Mouse (Mus musculus) Muller cell, postnatal 12 days (primary cell): Measurements from ENCODE around the gene Fam19a4.
A peak's percentile ranks its signal among the peaks of the same experiment; 100 is the strongest.

ENCODE experiments used
- DNase-seq: peaks from one replicate; pipeline ENCODE4 v3.0.0-alpha.2; 2015; ENCODE audit errors: inconsistent ontology term

Gene Fam19a4

DNA sequence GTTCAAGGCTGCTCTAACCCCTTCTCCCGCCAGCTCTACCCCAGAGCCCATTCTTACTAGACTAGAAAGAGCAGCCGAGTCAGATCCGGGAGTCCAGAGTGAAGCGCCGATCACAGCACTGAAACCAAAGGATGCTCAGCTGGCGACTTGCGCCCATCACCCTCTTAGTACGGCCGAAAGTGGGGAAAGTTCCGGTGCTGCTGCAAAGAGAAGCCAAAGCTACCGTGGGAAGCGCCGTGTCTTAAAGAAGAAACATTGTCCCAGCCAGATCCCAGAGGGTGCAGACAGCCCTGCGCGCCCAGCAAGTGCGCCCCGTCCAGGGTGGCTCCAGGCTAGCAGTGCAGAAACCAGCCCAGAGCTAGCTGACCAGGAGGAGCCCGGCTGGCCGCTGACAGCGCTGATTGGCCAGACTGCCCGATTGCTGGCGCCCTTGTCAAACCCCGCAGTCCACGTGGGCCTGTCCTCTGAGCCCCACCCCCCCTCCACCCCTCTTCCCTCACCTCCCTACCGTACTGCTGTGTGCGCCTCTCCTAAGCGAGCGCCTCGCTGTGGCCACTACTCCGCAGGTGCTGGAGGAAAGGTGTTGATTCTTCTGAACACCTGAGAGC, at the start of gene Fam19a4:
Gene Fam19a4, minus strand, starts transcription at position 340 of the 608 bp plus-strand sequence.
- peak; percentile 84 for DNase-seq

DNA sequence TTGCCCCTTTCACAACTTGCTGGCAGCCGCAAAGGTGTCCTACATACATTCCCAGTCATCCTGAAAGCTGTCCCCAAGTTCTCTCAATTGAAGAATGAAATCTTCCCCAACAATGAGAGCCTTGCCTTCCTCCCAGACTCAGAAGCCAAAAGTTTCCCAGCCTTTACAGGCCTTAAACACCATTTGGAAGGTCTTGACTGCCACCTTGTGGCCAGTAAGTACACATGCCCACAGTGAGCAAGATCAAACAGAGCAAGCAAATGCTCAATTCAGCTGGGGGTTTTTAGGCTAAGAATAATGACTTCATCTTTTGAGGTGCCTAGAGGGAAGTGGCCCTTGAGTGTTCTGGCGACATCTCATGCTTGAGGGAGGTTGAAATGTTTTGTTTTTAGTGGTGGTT, 46.6 kb upstream of the Fam19a4 start:
- DNase-seq: peak; percentile 53

DNA sequence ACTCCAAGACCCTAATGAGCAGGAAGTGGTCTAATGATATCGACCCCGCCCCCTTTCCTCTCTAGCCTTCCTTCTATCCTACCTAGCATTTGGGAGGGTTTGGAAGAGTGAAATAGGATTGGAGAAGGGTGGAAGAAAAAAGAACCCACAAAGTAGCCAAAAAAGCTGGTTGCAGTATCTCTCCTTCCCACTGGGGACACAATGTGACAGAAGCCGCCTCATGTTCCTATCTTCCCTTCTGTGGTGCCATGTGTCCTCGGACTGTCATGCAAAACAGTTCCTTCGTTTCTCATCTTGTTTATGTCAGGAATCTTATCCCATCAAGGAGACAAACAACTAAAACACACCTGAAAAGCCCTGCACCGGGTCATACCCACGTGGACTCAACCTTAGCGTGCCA, 45.9 kb upstream of the Fam19a4 start:
- DNase-seq: no peak

DNA sequence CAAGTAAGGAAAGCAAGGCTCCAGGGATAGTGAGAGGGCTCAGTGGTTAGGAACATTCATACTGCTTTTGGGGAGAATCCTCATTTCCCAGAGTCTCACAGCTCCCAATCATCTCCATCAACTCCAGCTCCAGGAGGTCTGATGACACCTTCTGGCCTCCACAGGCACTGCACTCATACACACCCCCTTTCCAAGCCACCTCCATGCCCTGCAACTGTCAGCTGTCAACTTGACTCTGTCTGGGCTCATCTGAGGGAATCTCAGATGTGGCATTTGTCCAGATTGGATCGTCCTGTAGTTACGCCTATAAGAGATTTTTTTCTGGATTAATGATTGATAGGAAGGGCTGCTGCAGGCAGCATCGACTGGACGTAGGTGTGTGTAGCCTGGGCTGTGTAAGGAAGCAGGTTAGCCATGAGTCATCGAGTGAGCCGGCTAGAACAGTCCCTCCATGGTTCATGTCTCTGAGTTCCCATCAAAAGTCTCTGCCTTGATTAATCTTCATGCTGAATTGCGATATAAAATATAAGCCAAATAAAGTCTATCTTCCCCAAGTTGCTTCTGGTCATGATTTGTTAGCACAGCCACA, 44.1 kb upstream of the Fam19a4 start:
- no peak for DNase-seq

DNA sequence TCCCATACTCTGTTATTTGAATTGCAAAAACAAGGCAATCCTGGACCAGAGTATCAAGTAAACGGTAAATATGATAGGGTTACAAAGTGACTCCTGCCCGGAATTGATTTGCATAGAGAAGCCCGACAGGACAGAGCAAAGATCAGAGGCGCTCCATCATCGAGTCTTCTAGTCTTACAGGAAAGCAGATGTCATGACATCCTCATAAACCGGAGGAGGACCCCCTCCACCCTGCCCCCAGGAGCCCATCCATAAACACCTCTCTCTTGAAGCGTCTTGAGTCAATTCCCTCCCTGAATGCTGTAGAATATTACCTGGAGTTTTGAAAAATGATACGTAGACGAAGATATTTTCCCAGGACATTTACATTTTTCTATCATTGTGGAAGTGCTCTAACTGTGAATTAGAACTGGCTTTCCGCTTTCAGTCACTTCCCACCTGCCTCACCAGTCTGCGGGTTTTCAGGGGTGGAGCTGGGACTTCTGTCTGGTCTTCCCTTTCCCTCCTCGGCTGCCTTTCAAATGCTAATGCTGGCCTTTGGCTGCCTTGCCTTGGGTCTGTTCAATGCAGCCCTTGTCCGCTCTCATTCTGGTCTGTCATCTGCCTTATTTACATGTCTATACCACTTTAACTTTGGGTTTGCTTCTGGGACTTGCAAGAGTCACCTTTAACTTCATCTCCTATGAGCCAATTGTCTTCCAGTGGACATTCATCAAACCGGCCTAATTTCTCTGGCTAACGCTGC, 41.9 kb upstream of the Fam19a4 start:
- no peak for DNase-seq

DNA sequence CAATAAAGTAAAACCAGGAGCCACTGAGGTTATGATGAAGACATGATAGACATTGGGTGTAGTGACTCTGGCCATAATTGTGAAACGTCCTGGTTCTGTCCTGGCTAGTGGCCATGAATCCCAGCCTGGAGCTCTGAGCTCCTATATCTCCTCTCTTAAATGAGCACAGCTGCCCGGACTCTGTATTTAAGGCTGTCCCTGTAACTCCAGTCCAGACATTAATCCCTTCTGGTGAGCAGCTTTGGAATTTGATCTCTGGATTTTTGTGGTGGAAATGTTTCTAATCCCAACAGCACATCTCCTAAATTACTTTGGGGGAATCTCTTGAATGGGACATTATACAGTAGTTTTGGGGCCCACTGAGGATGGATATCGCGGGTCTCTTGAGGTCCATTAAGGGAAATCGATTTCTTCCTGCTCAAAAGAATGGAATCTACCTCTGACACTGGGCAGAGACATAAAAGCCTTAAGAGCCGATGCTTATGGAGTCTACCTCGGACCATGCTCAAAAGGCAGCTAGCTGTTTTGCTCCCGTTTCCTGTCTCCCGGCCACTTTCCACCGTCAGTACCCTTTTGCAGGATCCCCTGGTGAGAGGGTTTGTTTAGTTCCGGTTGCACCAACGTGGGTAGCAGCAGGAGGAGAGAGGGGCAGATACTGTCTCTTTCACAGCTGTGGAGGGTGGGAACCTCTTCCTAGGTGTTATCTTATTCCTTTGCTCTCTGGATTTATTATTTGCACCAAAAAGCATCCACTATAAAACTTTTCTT, 41.2 kb upstream of the Fam19a4 start:
- DNase-seq: no peak

DNA sequence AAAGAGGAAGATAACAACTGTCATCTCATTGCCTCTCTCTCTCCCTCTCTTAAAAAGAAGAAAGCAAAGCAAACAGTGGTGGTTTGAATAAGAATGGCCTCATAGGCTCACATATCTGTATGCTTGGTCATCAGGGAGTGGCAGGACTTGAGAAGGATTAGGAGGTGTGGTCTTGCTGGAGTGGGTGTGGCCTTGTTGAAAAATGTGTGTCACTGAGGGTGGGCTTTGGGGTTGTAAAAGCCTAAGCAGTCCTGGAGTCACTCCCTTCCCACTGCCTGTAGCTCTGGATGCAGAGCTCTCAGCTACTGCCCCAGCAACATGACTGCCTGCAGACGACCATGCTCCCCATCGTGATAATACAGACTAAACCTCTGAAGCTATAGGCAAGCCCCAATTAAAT, 22.1 kb upstream of the Fam19a4 start:
- no peak for DNase-seq

DNA sequence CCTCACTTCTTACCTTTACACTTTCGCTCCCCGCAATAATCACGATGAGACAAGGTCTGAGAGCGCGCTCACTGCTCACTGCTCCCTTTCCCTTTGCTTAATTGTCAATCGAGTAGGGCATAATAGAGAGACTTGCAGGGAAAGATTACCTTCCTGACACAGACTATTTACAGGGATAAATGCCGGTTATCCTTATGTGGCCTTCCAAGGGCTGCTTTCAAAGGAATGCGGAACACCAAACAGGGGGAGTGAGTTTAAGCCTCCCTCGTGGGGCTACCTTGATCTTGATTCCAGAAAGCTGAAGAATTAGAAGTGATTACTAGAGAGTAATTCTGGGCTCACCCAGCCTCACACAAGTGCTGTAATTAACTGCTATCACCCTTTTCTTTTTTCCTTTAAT, 19.8 kb upstream of the Fam19a4 start:
- DNase-seq: no peak

DNA sequence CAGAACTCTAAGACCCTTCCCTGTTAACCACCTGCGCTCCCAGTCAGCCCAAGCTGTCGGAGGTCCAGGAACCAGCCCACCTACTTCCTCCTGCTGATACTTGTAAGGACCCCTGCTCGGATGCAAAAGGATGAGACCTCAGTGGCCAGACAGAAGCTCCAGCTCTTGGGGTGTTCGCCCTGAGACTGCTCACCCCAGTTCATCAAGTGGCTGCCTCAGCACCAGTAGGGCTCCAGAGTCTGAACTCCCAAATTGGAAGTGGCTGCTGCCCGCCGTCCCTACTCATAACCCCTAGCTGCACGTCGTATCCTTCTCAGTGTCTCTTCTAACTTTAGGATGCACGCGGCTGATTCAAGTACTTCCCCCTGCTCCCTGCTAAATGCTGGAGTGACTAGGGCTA, 614 bp downstream of the Fam19a4 start:
- no peak for DNase-seq

DNA sequence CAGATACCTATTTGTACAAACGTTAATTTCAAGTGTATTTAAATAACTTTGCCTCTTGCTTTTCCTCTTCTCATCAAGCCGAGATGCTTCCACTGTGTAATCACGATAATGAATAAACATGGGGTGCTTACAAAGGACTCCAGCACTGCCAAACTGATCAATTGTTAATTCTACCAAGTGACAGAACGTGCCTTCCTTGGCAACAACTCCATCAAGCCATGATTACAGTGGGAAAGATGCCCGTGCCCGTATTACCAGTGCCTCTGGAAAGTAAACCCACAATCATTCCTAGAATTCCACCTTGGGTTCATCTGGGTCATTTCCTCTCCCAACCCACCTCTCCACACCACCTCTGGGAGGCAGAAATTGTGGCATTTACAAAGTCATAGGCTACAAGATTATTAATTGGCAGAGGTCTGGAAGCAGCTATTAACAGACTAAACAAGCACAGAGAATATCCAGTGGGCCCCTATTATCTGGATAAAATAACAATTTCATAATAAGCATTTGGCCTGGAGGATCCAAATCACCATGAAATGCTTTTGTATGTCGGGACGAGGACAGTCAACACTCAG, 7.9 kb downstream of the Fam19a4 start:
- peak; percentile 93 for DNase-seq

DNA sequence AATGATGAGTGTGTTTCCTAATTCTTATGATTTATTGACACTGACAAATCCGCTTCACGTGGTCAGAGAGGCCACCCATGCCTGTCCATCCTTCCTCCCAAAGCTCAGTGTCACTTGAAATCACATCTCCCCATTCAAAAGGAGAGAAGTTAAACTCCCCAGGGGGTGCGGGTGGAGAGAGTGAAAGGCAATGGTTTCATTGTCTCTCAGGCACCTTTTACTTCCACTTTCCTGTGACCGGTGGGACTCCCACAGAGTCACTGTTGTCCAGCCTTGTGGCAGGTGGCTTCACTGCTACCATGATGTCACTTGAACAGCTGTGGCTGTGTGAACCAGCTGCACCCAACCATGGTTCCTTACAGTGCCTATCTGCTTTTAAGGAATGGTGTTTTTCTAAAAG, 11.8 kb downstream of the Fam19a4 start:
- DNase-seq: peak; percentile 53

DNA sequence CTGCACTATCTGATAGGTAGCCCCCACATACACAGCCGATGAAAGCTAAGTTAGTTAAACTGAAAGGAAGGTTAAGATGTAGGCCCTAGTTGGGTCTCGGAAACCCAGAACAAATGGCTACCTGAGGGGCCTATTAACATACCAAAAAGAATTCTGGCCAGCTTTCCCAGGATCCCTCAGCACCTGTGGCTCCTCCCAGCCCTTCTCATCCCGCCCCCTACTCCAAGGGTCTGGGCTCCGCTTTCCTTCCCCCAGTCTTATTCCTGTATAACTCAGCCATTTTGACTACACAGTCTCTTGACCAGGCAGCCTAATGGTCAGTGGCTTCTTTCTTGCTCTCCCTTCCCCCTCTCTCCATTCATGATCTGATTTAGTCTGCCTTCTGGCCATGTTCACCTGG, 13.7 kb downstream of the Fam19a4 start:
- no peak for DNase-seq

DNA sequence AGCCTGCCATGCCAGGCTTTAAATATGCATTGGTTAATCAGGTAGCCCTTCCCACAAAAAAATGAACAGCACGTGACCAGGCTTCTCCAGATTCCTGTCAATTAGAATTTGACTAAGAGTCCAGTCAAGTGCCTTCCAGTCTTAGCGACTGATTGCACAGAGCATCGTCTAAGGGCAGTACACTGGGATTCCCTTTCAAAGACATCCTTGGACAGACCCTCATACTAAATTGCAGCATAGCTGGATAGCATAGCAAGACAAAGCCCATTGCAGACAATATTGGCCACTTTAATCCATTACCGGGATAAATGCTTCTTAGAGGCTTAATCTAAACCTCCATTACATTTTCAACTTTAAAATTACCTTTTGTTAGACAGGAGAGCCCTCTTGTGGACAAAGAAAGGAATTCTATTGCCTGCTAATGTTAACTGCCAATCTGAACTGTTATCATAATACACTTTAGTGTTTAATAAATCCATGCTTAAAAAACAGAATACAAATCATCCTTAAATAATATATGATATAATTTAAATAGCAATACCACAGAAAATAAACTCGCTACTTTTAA, 33.0 kb downstream of the Fam19a4 start:
- no peak for DNase-seq

DNA sequence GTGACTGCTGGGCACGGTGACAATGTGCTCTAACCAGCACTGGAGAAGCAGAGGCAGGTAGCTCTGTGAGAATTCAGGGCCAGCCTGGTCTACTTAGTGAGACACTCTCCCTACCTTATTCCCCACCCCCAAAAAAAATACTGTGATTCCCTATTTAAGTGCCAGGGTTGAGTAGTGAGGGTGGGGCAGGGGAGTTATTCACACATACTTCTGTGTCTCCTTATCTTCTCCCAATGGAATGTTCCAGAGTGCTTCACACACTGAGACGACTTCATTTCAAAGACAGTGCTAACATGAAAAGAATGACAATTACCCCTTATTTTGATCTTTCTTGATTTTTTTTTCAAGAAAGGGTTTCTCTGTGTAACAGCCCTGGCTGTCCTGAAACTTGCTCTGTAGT, 40.9 kb downstream of the Fam19a4 start:
- DNase-seq: no peak

DNA sequence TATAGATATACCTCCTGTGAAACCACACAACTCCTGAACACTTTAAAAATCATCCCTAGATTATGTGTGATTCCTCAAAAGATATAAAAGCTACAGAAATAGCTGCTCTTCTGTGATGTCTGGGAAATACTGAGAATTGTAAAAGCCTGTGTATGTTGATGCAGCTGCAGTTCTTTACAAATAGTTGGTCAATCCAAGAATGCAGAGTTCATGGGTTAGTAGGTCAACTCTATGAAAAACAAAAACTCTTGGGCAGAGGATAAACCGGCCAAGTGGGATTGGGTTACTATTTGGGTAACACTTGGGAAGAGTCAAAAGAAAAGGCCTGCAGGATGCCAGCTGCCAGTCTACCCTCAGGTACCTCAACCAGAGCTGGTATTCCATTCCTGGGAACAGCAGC, 43.5 kb downstream of the Fam19a4 start:
- DNase-seq: peak; percentile 63

DNA sequence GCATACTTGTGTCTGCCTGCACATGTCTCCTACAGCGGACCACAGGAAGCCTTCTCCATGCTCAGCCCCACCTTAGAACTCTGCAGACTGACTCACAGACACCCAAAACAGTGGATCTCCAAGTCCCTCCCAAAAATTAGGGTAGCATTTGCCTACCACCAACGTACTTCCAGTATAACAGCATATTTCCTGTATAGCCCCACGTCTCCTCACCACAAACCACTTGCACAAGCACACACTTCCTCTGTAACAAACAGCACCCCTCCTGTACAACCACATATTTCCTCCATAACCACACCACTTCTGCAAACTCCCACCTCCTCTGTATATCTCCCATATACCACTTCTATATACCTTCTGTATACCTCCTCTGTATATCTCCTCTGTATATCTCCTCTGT, 44.2 kb downstream of the Fam19a4 start:
- no peak for DNase-seq

DNA sequence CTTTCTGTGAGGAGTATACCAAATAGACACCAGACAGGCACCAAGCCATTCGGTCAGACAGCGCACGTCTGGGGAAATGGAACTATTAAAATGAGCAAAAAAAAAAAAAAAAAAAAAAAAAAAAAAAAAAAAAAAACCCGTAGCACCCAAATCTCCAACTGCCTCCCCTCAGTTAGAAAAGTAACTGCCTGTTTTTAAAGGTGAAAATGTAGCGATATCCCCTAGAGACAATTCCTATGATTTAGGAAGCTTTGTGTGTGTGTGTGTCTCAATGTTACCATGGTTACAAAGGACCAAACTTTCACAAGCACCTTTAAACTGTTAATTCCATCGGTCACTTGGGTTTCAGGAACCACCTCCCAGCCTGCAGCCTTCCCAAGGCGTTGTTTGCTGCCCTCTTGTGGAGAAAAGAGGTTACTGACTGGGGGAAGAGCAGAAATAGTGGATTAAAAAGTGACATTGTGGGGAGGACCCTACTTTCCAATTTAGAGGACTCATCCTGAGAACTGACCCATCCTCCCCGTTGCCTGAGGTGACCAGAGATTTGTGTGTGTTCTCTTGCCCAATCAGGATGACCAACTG, 53.6 kb downstream of the Fam19a4 start:
- peak; percentile 64 for DNase-seq

DNA sequence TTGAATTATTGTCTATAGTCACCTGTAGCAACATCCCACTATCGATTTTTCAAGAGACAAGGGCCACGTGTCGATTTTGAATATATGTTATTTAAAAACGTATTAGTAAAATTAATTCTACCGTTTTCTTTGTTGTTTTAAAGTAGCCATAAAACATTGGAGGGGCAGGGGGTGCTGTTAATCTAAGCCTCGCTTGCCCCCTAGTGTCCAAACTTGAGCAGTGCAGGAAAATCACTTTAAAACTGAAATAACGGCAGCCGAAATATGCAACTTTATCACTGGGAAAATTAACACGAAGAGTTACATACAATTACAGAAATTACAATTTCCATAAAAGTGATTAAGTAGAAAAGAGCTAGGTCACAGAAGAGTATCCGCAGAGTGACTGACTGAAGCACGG, 55.2 kb downstream of the Fam19a4 start:
- no peak for DNase-seq

DNA sequence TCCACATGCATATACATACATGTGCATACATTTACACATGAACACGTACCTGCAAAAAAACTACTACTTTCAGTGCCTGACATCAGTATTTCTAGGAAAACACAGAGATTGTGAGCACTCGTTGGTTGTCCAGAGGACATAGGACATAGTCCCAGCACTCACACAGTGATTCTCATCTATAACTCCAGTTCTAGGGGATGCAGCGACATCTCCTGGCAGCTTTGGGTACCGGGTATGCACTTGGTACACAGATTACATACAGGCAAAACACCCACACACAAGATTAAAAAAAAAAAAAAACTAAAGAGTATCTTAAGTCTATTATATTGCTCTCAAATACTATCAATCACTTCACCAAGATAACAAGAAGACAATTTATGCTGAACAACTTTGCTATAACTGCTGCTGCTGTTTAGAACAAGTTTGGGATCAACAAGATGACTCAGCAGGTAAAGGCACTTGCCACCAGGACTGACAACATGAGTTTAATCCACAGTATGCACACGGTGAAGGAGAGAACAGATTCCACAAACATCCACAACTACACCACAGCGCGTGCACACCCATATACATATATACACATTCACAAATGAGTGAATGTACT, 64.6 kb downstream of the Fam19a4 start:
- no peak for DNase-seq

DNA sequence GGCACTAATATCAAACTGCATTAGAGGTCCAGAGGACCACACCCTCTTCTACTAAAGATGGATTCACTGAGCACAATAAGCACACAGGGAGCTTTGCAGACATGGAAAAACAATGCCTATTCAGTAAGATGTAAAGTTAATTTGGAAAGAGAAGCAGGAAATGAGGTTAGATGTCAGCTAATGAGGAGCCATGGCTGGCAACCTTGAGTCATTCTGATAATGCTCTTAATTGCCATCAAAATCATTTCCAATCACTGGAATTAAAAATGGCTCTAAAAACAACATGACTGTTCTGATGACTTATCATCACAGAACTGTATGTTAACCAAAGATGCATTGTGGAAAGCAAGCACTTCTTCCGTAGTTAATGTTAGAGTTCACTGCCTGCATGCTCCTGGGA, 68.5 kb downstream of the Fam19a4 start:
- peak; percentile 50 for DNase-seq

DNA sequence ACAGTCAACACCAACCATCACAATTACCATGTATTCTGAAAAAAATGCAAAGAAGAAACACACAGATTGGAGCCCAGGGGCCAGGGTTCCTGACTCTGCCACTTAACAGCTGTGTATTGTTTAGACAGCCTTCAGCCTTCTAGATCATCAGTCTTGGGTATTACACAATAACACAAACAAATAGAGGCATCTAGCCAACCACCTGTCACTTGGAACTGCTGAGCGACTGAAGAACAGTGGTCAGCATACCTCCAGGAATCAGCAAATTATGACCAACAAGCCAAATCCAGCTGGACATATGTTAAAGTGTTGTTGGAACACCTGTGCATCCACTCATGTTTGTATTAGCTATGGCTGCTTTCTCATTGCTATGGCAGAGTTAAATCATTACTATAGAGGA, 82.7 kb downstream of the Fam19a4 start:
- no peak for DNase-seq
